Mouse (Mus musculus): ENCODE results near the gene Igf2. TPM values are rescaled to one million over a fixed set of nuclear protein-coding genes. Genes with fewer than 3 reads are reported as not detected.

The Igf2 gene
- 53.2 and 64.1 TPM in 2 replicates for polyA plus RNA-seq (2015; fragmentation: Nextera tagmentation; extraction: Ambion mirVana)

GRCm38 (mm10) chr7:142666659-142667058 lies at the start of gene Igf2:
Gene Igf2, minus strand, starts transcription at chr7:142666816.
- DNase-seq (ENCODE audit: low spot score): no peak

DNA sequence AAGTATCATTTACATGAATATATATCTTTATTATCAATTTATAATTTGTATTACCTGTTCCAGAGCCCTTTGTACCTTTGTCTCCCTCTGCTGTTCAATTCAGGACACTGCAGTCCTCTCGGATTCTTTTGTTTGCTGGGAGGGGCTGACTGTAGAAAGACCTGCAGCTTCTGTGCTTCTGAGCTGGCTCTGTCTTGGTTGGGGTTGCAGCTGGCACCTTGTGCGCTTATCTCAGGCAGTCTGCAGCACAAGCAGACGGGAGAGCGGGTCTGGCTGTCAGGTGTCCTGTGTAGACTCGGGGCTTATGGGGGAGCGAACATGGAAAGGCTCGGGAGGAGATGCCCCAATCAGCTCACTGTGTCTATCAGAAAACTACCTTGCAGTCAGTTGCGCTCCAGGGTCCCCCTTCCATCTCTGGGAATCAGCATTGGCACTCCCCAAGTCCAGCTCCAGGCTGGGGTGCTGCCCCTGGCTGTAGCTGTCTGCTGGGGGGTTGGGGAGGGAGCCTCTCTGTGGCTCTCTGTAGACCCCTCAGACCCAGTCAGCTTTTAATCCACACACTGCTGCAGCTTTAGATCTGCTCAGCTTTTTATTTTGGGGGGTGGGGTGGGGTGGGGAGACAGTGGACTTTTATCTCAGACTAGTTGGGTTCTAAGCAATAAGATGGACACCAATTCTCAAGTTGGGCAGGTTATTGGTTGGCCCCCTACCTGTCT lies 48.3 kb upstream of the Igf2 start:
- peak; percentile 65 for DNase-seq (ENCODE audit: low spot score)

- no peak for DNase-seq (ENCODE audit: low spot score)
Observed at GRCm38 (mm10) chr7:142706873-142707272, 40.3 kb upstream of the Igf2 start.

GRCm38 (mm10) chr7:142699334-142699860 lies 32.8 kb upstream of the Igf2 start:
- DNase-seq (ENCODE audit: low spot score): no peak

DNA sequence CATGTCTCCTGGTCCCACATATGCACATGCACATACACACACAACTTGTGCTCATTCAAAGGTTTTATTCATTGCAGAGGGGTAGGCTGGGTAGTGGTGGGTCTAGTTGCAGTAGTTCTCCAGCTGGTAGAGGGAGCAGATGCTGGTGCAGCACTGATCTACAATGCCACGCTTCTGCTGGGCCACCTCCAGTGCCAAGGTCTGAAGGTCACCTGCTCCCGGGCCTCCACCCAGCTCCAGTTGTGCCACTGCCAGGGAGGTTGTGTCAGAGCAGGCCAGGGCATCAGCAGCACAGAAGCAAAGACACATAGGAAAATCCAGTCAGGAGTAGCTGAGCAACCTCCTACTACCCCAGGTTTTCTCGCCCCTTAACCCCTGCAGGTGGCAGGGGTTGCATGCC lies 12.0 kb upstream of the Igf2 start:
- DNase-seq (ENCODE audit: low spot score): no peak

GRCm38 (mm10) chr7:142675644-142676043 lies 9.0 kb upstream of the Igf2 start:
- DNase-seq (ENCODE audit: low spot score): peak; percentile 56

GRCm38 (mm10) chr7:142675141-142675540 lies 8.5 kb upstream of the Igf2 start:
- no peak for DNase-seq (ENCODE audit: low spot score)

DNA sequence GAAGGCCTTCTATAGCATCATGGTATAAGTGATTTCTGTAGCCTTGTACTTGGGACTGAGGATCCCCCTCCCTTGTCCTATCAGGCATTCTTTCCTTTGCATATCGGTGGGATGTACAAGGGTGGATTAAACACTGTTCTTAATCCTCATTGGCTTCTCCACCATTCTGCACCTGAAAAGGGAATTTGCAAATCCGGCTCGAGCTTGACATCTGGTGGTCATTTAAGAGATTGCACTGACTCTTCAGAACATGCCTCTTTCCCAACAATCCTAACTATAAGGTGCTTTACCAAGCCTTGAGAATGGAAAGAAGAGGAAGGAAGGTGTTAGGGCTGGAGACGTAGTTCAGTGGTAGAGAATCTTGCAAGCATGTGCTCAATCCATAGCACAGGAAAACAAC lies 5.5 kb upstream of the Igf2 start:
- peak; percentile 49 for DNase-seq (ENCODE audit: low spot score)

DNA sequence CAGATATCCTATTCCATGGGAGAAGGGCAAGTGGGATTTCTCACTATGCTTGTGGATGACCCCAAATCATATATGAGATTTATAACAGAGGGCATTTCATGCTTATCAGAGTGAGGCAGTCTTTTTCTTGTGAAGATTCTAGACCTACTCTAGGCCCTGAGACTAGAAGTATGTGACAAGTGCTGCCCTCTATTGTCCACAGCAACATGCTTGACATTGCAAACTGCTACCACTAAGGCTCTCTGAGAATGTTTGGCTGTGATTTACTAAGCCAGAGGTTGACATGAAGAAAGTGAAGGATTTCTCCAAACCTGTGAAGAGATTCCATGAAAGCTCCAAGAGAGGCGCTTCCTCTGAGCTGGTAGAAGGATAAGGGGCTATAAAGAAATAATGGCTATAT lies 4.5 kb upstream of the Igf2 start:
- DNase-seq (ENCODE audit: low spot score): peak; percentile 33

GRCm38 (mm10) chr7:142669751-142670625 lies 3.4 kb upstream of the Igf2 start, which contains the start of gene Gm49394:
Gene Gm49394, minus strand, starts transcription at chr7:142669942.
- no peak for DNase-seq (ENCODE audit: low spot score)

DNA sequence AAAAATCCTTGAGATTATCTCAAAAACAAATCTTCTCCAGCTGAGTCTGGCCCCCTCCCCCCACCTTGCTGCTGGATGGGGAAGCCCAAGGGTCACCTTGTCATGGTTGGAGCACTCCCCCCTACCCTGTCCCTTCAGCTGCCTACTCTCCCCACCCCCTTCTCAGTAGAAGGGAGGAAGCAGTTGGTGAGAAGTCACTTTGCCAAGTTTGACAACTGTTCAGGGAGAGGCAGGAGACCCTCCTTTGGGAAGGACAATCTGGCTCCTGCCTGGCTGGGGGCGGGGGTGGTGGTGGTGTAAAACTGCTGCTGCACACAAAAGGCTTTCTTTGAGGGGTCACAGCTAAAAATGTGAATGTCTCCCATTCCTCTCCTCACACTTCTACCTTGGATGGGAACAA lies 1.7 kb upstream of the Igf2 start:
- no peak for DNase-seq (ENCODE audit: low spot score)

DNA sequence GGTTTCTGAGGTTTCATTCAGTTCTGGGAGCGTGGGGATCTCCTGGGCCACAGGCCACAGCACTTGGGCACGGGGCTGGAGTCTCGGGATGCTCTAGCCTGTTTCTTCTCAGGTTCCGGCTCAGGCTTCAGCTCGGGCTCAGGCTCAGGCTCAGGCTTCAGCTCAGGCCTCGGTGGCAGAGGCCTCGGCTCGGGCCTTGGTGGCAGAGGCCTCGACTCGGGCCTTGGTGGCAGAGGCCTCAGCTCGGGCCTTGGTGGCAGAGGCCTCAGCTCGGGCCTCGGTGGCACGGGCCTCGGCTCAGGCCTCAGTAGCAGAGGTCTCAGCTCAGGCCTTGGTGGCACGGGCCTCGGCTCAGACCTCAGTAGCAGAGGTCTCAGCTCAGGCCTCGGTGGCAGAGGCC lies 905 bp upstream of the Igf2 start:
- no peak for DNase-seq (ENCODE audit: low spot score)

- no peak for DNase-seq (ENCODE audit: low spot score)
Observed at GRCm38 (mm10) chr7:142666109-142666508, 507 bp downstream of the Igf2 start.

- no peak for DNase-seq (ENCODE audit: low spot score)
Observed at GRCm38 (mm10) chr7:142665364-142665763, 1.3 kb downstream of the Igf2 start.

DNA sequence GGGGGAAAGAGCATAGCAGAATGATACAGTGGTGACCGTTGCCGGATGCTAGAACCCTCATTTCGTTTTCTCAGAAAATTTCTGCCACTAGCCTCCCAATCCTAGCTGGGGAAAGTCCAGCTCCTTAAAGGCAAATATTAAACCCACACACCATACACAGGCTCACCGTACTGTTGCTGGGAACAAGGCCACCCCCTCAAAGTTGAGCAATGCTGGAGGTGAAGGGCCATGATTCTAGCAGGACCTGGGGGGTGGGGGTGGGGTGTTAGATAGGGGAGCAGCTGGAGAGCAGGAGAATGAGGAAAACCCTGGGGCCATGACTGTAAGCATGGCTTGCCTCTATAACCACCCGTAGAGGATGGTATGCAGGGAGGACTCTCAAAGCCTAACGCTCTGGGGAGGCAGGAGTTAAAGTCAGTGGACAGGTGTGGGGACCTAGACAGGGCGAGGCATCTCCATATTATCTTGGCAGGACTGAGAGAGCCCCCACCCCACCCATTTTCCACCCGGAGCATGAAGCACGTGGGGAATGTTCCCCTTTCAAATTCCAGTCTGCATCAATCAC lies 2.1 kb downstream of the Igf2 start:
- no peak for DNase-seq (ENCODE audit: low spot score)

GRCm38 (mm10) chr7:142663931-142664421 lies 2.6 kb downstream of the Igf2 start:
- peak; percentile 46 for DNase-seq (ENCODE audit: low spot score)

GRCm38 (mm10) chr7:142663151-142663550 lies 3.5 kb downstream of the Igf2 start:
- DNase-seq (ENCODE audit: low spot score): no peak

DNA sequence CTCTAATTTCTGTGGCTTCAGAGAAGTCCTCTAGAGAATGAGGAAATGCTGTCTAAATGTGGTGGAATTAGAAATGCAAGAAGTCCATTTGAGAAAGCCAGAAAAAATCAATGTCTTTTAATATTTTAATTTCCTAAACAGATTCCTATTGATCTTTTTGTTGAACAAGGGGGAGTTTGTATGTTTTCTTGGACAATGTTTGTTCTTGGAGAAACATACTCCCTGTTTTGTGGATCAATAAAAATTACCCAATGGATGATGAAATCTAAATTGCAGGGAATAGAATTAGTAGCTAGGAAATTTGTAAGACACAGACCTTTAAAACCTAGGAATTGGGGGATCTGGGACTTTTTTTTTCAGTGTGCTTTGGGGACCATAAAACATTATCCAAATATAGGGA lies 4.8 kb downstream of the Igf2 start:
- DNase-seq (ENCODE audit: low spot score): no peak

GRCm38 (mm10) chr7:142661046-142661445 lies 5.6 kb downstream of the Igf2 start:
- DNase-seq (ENCODE audit: low spot score): no peak

DNA sequence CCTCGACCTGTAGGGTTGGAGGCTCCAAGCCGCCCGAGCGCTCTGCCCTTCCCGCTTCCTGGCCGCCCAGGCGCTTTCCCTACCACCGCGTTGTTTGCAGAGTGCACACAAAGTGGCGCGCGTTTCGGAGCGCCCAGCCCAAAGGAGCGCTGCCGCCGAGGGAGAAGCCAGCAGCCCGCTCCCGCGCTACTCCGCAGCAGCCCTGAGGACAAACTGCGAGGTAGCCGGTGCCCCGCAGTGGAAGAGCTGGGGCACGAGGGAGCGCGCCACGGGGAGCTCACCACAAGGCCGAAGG lies 6.0 kb downstream of the Igf2 start:
- DNase-seq (ENCODE audit: low spot score): no peak

GRCm38 (mm10) chr7:142659767-142660650 lies 6.6 kb downstream of the Igf2 start:
- peak; percentile 17 for DNase-seq (ENCODE audit: low spot score)
